Mouse (Mus musculus): ENCODE results near the gene Zfp704. TPM values are rescaled to one million over a fixed set of nuclear protein-coding genes. Genes with fewer than 3 reads are reported as not detected.

Zfp704 gene
- total and polyA plus RNA-seq, 3 experiments, result under 0.01 TPM; not detected in 2

DNA sequence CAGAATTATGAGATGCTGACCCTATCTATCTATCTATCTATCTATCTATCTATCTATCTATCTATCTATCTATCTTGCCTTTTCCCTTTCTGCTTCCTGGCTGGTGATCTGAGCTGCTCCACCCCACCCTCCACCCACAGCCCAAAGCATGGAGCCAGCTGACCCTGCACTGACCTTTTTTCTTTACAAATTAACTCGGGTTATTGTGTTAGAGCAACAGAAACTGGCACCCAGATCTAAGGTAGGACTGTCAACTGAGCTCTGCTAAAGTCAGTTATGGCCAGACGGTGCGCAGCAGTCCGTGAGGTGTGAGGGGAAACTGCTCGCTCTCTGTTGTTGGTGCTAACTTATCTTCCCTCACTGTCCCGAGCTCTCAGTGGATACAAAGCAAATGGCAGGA, 87.9 kb downstream of the Zfp704 start:
- no peaks in the 10 kb centered on the region for H3K79me2 ChIP-seq (ENCODE audit: control insufficient read depth, insufficient read depth, low read length, poor library complexity)
- no peak overlapping the region for H3K4me3 ChIP-seq (ENCODE audit: control insufficient read depth in 1 of 2, insufficient read depth in 1 of 2, low read depth in 2 of 2, low read length in 2 of 2)
- no peaks in the 10 kb centered on the region for H3K36me3 ChIP-seq (ENCODE audit: control insufficient read depth in 1 of 2, insufficient read depth in 2 of 2, low read length in 2 of 2)
- no peak for DNase-seq (ENCODE audit: low read depth, low spot score)
- no peaks in the 10 kb centered on the region for H3K27me3 ChIP-seq (ENCODE audit: control insufficient read depth in 1 of 2, insufficient read depth in 2 of 2, low read length in 2 of 2)
- H3K9ac ChIP-seq (ENCODE audit: control insufficient read depth, low read depth, low read length, poor library complexity, severe bottlenecking), result no peak overlapping the region
- no peaks in the 10 kb centered on the region for H3K4me1 ChIP-seq (ENCODE audit: control insufficient read depth in 1 of 2, insufficient read depth in 2 of 2, low read length in 2 of 2)
- TF ChIP-seq RAD21 (IDR thresholded peaks at IDR 0.05; ENCODE audit: low read depth, low read length), result no peak
- no peak for TF ChIP-seq POLR2A (IDR thresholded peaks at IDR 0.05; ENCODE audit: control insufficient read depth in 1 of 2, insufficient read depth in 1 of 2, low read depth in 1 of 2, low read length in 2 of 2, poor library complexity in 1 of 2)
- TF ChIP-seq POLR2AphosphoS2 (IDR thresholded peaks at IDR 0.05; ENCODE audit: low read length), result no peak
- no peak for TF ChIP-seq MAZ (IDR thresholded peaks at IDR 0.05; ENCODE audit: low read depth, low read length)
- no peak for TF ChIP-seq USF1 (IDR thresholded peaks at IDR 0.05; ENCODE audit: low read depth, low read length)
- no peak for TF ChIP-seq MAX (IDR thresholded peaks at IDR 0.05; ENCODE audit: low read length)
- no peak for TF ChIP-seq MYC (IDR thresholded peaks at IDR 0.05; ENCODE audit: low read depth, low read length)
- TF ChIP-seq EP300 (IDR thresholded peaks at IDR 0.05; ENCODE audit: low read depth in 1 of 2, low read length in 2 of 2), result no peak
- no peak for TF ChIP-seq SIN3A (IDR thresholded peaks at IDR 0.05; ENCODE audit: low read length)
- TF ChIP-seq RCOR1 (IDR thresholded peaks at IDR 0.05; ENCODE audit: low read depth, low read length), result no peak
- TF ChIP-seq MAFK (IDR thresholded peaks at IDR 0.05; ENCODE audit: borderline replicate concordance, low read depth, low read length), result no peak
- TF ChIP-seq NELFE (IDR thresholded peaks at IDR 0.05; ENCODE audit: low read depth, low read length), result no peak
- TF ChIP-seq HCFC1 (IDR thresholded peaks at IDR 0.05; ENCODE audit: low read depth, low read length), result no peak
- TF ChIP-seq SMC3 (IDR thresholded peaks at IDR 0.05; ENCODE audit: low read depth, low read length), result no peak
- TF ChIP-seq JUND (IDR thresholded peaks at IDR 0.05; ENCODE audit: low read depth, low read length), result no peak
- no peak for TF ChIP-seq ZC3H11A (IDR thresholded peaks at IDR 0.05; ENCODE audit: low read depth, low read length)
- no peak overlapping the region for H3K27ac ChIP-seq (ENCODE audit: control insufficient read depth, low read depth, low read length)
- no peaks in the 10 kb centered on the region for H3K9me3 ChIP-seq (replicated peaks; ENCODE audit: insufficient read depth, low read length)

DNA sequence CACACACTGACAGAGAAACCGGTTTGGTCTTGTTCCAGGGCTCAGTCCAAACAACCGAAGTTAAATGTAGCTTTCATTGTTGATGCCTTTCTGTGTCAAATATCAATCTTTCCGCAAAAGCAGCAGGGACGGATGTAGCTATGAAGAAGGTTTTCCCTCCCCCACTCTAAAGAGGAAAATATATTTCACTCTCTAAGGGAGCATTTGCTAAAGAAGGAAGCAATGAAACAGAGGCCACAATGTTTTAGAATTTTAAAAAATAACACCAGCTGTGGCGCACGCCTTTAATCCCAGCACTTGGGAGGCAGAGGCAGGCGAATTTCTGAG, 89.2 kb downstream of the Zfp704 start:
- TF ChIP-seq MAZ (IDR thresholded peaks at IDR 0.05; ENCODE audit: low read depth, low read length) (no peak), EP300 (IDR thresholded peaks at IDR 0.05; ENCODE audit: low read depth in 1 of 2, low read length in 2 of 2) (no peak), HCFC1 (IDR thresholded peaks at IDR 0.05; ENCODE audit: low read depth, low read length) (no peak), CHD1 (IDR thresholded peaks at IDR 0.05; ENCODE audit: low read depth, low read length) (no peak), TCF12 (IDR thresholded peaks at IDR 0.05; ENCODE audit: low read depth, low read length) (no peak), SMC3 (IDR thresholded peaks at IDR 0.05; ENCODE audit: low read depth, low read length) (no peak), MYB (IDR thresholded peaks at IDR 0.05; ENCODE audit: low read depth, low read length) (no peak), POLR2A (IDR thresholded peaks at IDR 0.05; ENCODE audit: control insufficient read depth in 1 of 2, insufficient read depth in 1 of 2, low read depth in 1 of 2, low read length in 2 of 2, poor library complexity in 1 of 2) (no peak), USF2 (IDR thresholded peaks at IDR 0.05; ENCODE audit: borderline replicate concordance in 1 of 2, insufficient read depth in 1 of 2, low read depth in 1 of 2, low read length in 2 of 2) (no peak)
- Histone ChIP-seq H3K27me3 (ENCODE audit: control insufficient read depth in 1 of 2, insufficient read depth in 2 of 2, low read length in 2 of 2) (no peaks in the 10 kb centered on the region), H3K36me3 (ENCODE audit: control insufficient read depth in 1 of 2, insufficient read depth in 2 of 2, low read length in 2 of 2) (no peaks in the 10 kb centered on the region), H3K9ac (ENCODE audit: control insufficient read depth, low read depth, low read length, poor library complexity, severe bottlenecking) (no peak overlapping the region), H3K4me1 (ENCODE audit: control insufficient read depth in 1 of 2, insufficient read depth in 2 of 2, low read length in 2 of 2) (no peaks in the 10 kb centered on the region), H3K9me3 (replicated peaks; ENCODE audit: insufficient read depth, low read length) (no peaks in the 10 kb centered on the region), H3K27ac (ENCODE audit: control insufficient read depth, low read depth, low read length) (no peak overlapping the region), H3K4me3 (ENCODE audit: control insufficient read depth in 1 of 2, insufficient read depth in 1 of 2, low read depth in 2 of 2, low read length in 2 of 2) (no peak overlapping the region), H3K79me2 (ENCODE audit: control insufficient read depth, insufficient read depth, low read length, poor library complexity) (no peaks in the 10 kb centered on the region)
- no peak for DNase-seq (ENCODE audit: low read depth, low spot score)

Measured in MEL (cell line).